Mouse (Mus musculus) cerebellum, adult 2 months (tissue): ENCODE results near the gene Gcgr.

ENCODE experiments used
- CTCF ChIP-seq: fragments of 200-500 bp; IDR thresholded peaks from 2 replicates; pipeline ENCODE4 v1.5.1; 2011; ENCODE audit warnings: low read depth, mild to moderate bottlenecking, control low read depth, low read length, moderate library complexity, borderline replicate concordance; ENCODE audit not compliant: insufficient read depth
- POLR2A ChIP-seq: fragments of 200-500 bp; IDR thresholded peaks from 2 replicates; pipeline ENCODE4 v1.6.1; 2011; ENCODE audit warnings: low read length, control low read depth, borderline replicate concordance; ENCODE audit not compliant: insufficient read depth

GRCm38 (mm10) chr11:120492024-120492877 is 38.2 kb upstream of the Gcgr start:
- TF ChIP-seq POLR2A = no peak
- TF ChIP-seq CTCF = no peak
